Mouse (Mus musculus): Measurements from ENCODE around the gene Tsn. TPM values are rescaled to one million over a fixed set of nuclear protein-coding genes. Genes with fewer than 3 reads are reported as not detected.

The Tsn gene
- polyA plus RNA-seq, 1 experiment from 2014 or later, result 466 TPM

Other genes starting within 250 kb of the Tsn start
- 0.09 and 0.42 TPM in 2 replicates for gene Gm29106, start 135.2 kb downstream of the Tsn start, polyA plus RNA-seq (2014; fragmentation: Nextera tagmentation; extraction: Ambion mirVana)
- 88.0 and 99.6 TPM in 2 replicates for gene Nifk, start 10.1 kb upstream of the Tsn start, polyA plus RNA-seq (2014; fragmentation: Nextera tagmentation; extraction: Ambion mirVana)
- gene Clasp1, start 77.3 kb upstream of the Tsn start, polyA plus RNA-seq (2014; fragmentation: Nextera tagmentation; extraction: Ambion mirVana), result 96.0 and 134 TPM in 2 replicates

All from hindbrain, embryonic 11.5 days (tissue).